Mouse (Mus musculus): ENCODE measurements around the gene Tmem178b.

GRCm38 (mm10) chr6:40137831-40138520 is 264.9 kb downstream of the Tmem178b start:
- TF ChIP-seq EP300 (IDR thresholded peaks at IDR 0.05; ENCODE audit: low read depth) (no peak), CTCF (IDR thresholded peaks at IDR 0.05; ENCODE audit: low read depth) (no peak)
